Mouse (Mus musculus) forebrain, postnatal 0 days (tissue): ENCODE data around the gene Hivep3. TPM values are rescaled to one million over a fixed set of nuclear protein-coding genes. Genes with fewer than 3 reads are reported as not detected.
A peak's percentile ranks its signal among the peaks of the same experiment; 100 is the strongest.

ENCODE experiments used
- ATAC-seq: fragments of 200-750 bp; cut with Nextera tagmentation; 2 replicates; pipeline ENCODE4 v1.8.0; 2017; ENCODE audit warnings: mild to moderate bottlenecking, moderate library complexity
- DNase-seq: peaks from one replicate; pipeline ENCODE4 v3.0.0-alpha.2; 2015
- H3K27ac ChIP-seq: fragments of 300-500 bp; sonication (generic); 2 replicates; pipeline ENCODE4 v1.5.1; 2014; ENCODE audit warnings: low read depth, mild to moderate bottlenecking, antibody characterized with exemption, low read length, moderate library complexity, mixed read lengths
- H3K27me3 ChIP-seq: fragments of 300-500 bp; sonication (generic); 2 replicates; pipeline ENCODE4 v1.6.1; 2014; ENCODE audit warnings: mild to moderate bottlenecking, low read length, mixed read lengths; ENCODE audit not compliant: insufficient read depth
- H3K36me3 ChIP-seq: fragments of 300-500 bp; sonication (generic); 2 replicates; pipeline ENCODE4 v1.6.1; 2014; ENCODE audit warnings: mild to moderate bottlenecking, moderate library complexity; ENCODE audit not compliant: insufficient read depth
- H3K4me1 ChIP-seq: fragments of 300-500 bp; sonication (generic); 2 replicates; pipeline ENCODE4 v1.6.1; 2014; ENCODE audit warnings: antibody characterized with exemption; ENCODE audit not compliant: insufficient read depth
- H3K4me2 ChIP-seq: fragments of 300-500 bp; sonication (generic); 2 replicates; pipeline ENCODE4 v1.6.1; 2014; ENCODE audit warnings: low read depth, mild to moderate bottlenecking, moderate library complexity
- H3K4me3 ChIP-seq: fragments of 300-500 bp; sonication (generic); 2 replicates; pipeline ENCODE4 v1.5.1; 2014; ENCODE audit warnings: low read depth, low read length, mixed read lengths
- H3K9ac ChIP-seq: fragments of 300-500 bp; sonication (generic); 2 replicates; pipeline ENCODE4 v1.6.1; 2014; ENCODE audit warnings: mild to moderate bottlenecking
- H3K9me3 ChIP-seq: fragments of 300-500 bp; sonication (generic); 2 replicates; pipeline ENCODE4 v1.6.1; 2016; ENCODE audit warnings: low read length
- CTCF ChIP-seq: sonication (generic); IDR thresholded peaks from 2 replicates; pipeline ENCODE4 v1.5.1; 2016; ENCODE audit warnings: antibody characterized with exemption, control low read depth, low read depth
- WGBS: fragments of 180-500 bp; shearing (Covaris S2); extraction: QIAGEN DNeasy Blood & Tissue Kit; methylation state at CpG from one replicate; pipeline ENCODE4 v1.1.7; 2014; 5-methylcytosine and 5-hydroxymethylcytosine counted together
- polyA plus RNA-seq: library from polyadenylated mRNA; unstranded; fragments of >200 nt; fragmentation: Nextera tagmentation; extraction: Ambion mirVana; gene quantifications from 2 replicates; pipeline ENCODE4 v1.2.1, GENCODE M21; 2015
- total RNA-seq: library from RNA; depleted of rRNA; stranded (reverse); fragments of >200 nt; gene quantifications from 2 replicates; pipeline ENCODE4 v1.2.3, GENCODE M21; 2014

Gene Hivep3
- total and polyA plus RNA-seq, 2 experiments from 2014 or later: 16.9 to 21.3 TPM

DNA sequence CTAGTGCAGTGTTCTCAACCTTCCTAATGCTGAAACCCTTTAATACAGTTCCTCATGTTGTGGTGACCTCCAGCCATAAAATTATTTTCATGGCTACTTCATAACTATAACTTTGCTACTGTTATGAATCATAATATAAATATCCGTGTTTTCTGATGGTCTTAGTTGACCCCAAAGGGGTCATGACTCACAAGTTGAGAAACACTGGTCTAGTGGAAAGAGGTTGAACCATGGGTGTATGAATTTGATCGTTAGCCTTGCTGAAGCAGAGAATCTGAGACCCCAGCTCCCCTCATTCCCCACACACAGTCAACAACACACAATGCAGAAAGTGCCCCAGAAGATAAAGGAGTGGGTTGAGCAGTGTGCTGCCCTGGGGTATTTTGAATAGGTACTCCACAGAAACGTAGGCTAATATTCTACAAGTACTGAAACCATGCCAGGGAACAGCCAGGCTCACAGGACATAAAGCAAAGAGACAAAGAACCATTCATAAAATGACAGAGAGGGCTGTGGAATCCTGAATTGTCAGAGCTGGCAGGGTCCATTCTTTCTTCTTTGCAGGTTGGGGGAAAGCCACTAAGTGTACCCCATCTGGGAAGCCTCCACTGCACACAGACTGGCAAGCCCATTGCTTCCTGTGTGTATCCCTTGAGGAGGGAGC, 212.8 kb downstream of the Hivep3 start:
- 0 out of 2 replicates have a peak, but pooled peaks cover 5% of the 10 kb centered on the region for H3K9me3 ChIP-seq
- H3K4me1 ChIP-seq: no peaks in the 10 kb centered on the region
- no peak overlapping the region for H3K9ac ChIP-seq
- DNase-seq (no peak), ATAC-seq (no peak)
- WGBS: 36% methylated on average over 3 of the region's 3 CpGs
- no peak overlapping the region for H3K4me2 ChIP-seq
- TF ChIP-seq CTCF: no peak
- no peaks in the 10 kb centered on the region for H3K36me3 ChIP-seq
- no peaks in the 10 kb centered on the region for H3K27me3 ChIP-seq
- no peak overlapping the region for H3K27ac ChIP-seq
- no peak overlapping the region for H3K4me3 ChIP-seq

DNA sequence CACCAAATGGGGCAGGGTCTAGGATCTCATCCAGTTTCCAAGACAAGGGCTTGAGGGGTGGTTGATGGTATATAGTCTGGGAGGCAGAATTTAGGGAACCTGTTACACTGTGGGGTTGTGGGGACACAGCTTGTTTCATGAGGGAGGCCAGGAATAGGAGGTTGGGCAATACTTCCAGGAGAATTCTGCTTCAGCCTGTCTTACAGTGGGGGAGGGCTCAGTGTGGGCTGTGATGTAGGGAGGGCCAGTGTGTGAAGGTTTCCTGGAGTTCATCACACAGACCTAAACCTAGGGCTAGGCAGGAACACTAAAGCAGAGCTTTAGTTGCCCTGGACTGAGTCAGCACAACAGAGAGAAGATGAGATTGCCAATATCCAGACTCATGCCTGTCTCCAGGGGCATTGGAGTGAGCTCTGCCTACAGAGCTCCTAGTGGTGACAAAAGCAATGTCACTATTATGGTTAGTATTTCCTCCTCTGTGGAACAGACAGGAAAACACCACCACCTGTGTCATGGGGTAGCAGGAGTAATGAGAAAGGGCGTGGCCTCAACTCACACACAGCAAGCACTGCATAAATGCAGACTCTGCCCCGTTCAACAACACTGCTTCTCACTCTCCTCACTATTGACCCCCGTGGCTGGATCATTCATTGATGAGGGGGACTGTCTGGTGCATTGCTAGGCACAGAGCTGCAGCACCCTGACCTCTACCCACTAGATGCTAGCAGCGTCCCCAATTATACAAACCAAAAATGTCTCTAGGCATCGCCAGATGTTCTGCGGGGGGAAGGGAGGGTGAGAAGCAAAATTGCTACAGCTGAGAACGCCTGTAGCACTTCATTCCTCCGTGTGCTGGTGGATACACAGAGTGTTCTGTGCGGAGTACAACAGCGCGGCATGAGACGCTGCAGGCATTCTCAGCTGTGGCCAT, 213.9 kb downstream of the Hivep3 start:
- TF ChIP-seq CTCF: peak; percentile 37
- no peaks in the 10 kb centered on the region for H3K4me1 ChIP-seq
- no peaks in the 10 kb centered on the region for H3K36me3 ChIP-seq
- 0 out of 2 replicates have a peak, but pooled peaks cover 5% of the 10 kb centered on the region for H3K9me3 ChIP-seq
- no peak overlapping the region for H3K4me2 ChIP-seq
- no peak overlapping the region for H3K9ac ChIP-seq
- no peaks in the 10 kb centered on the region for H3K27me3 ChIP-seq
- no peak overlapping the region for H3K4me3 ChIP-seq
- ATAC-seq: peak; percentile 56
- H3K27ac ChIP-seq: no peak overlapping the region
- DNase-seq: peak; percentile 25
- WGBS: 70% methylated on average over 12 of the region's 12 CpGs

DNA sequence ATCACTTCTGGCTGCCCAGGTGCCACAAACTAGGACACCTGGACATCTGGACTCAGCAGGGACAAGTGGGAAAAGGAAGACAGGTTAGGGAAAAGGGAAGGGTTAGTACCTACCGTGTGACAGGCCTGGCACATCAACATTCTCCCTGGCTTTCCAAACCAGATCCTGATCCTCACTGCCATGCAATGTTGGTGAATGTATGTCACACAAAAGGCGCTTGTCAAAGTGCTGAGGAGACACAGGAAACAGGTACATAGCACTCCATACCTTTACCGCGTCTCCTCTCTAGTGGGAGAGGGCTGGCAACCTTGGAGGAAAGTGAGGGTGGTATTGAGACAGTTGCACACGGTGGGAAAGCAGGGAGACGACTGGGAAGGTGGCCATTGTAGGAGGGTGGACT, 214.8 kb downstream of the Hivep3 start:
- no peaks in the 10 kb centered on the region for H3K36me3 ChIP-seq
- ATAC-seq: no peak
- TF ChIP-seq CTCF: no peak
- H3K27me3 ChIP-seq: no peaks in the 10 kb centered on the region
- H3K4me2 ChIP-seq: no peak overlapping the region
- DNase-seq: no peak
- no peak overlapping the region for H3K9ac ChIP-seq
- H3K4me3 ChIP-seq: no peak overlapping the region
- H3K9me3 ChIP-seq: 0 out of 2 replicates have a peak, but pooled peaks cover 5% of the 10 kb centered on the region
- H3K4me1 ChIP-seq: no peaks in the 10 kb centered on the region
- no peak overlapping the region for H3K27ac ChIP-seq
- WGBS: 78% methylated on average over 6 of the region's 6 CpGs

DNA sequence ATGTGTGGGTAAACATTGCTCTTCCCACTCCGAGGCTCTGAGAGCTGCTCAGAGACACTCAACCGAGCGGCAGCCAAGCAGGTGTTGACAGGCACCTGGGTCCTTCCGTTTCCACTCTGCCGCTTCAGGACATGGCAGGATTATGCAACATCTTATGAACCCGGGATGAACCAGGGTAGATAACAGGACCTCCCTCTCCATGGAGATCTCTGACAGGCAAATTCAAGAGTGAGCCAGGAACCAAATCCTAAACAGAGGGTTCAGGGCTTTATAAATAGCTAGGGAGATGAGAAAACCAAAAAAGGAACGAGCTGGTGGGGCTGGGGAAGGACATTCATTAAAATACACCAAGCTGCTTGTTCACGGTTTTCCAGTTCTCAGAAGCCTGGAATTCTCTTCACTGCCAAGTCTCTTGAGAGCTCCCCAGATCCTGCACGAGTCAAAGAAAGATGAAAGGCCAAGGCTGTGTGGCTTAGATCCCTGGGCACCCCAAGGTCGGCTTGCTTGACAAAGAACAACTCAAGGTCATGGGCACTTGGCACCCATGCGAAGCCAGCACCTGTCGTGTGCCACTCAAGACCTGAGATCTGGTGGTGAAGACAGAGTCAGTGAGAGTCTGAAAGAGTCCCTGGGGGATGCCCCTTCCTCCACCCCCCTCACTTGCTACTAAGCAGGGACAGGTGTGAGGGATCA, 215.5 kb downstream of the Hivep3 start:
- no peak overlapping the region for H3K4me2 ChIP-seq
- no peak for DNase-seq
- no peak for ATAC-seq
- no peaks in the 10 kb centered on the region for H3K4me1 ChIP-seq
- no peaks in the 10 kb centered on the region for H3K27me3 ChIP-seq
- H3K4me3 ChIP-seq: no peak overlapping the region
- H3K36me3 ChIP-seq: no peaks in the 10 kb centered on the region
- TF ChIP-seq CTCF: no peak
- H3K27ac ChIP-seq: 0 out of 2 replicates have a peak overlapping the region, but pooled peaks have one; percentile 30
- H3K9me3 ChIP-seq: 0 out of 2 replicates have a peak, but pooled peaks cover 5% of the 10 kb centered on the region
- WGBS: 63% methylated on average over 12 of the region's 12 CpGs
- no peak overlapping the region for H3K9ac ChIP-seq

DNA sequence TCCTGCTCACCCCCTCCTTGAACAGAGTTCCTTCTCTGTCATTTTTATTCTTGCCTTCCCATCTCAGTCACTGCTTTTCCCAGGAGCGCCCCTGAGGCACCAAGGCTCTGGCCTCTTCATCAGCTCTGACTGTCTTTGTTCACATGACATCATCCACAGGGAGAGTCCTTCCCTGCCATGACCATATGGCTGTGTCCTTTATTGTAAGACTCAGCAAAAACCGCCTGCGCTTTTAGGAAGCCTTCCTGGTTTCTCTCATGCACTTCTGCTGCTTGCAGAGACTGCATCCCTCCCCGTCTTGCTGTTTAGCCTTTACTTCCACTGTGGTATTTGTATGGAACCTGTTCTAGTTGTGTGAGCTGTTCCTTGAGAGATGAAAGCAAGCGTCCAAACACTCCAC, 216.6 kb downstream of the Hivep3 start:
- ATAC-seq (no peak), DNase-seq (no peak)
- no peak for TF ChIP-seq CTCF
- no peaks in the 10 kb centered on the region for H3K9me3 ChIP-seq
- H3K36me3 ChIP-seq: no peaks in the 10 kb centered on the region
- no peaks in the 10 kb centered on the region for H3K27me3 ChIP-seq
- H3K9ac ChIP-seq: no peak overlapping the region
- 80% methylated on average over 5 of the region's 5 CpGs for WGBS
- no peak overlapping the region for H3K4me3 ChIP-seq
- no peak overlapping the region for H3K27ac ChIP-seq
- H3K4me1 ChIP-seq: no peaks in the 10 kb centered on the region
- no peak overlapping the region for H3K4me2 ChIP-seq

DNA sequence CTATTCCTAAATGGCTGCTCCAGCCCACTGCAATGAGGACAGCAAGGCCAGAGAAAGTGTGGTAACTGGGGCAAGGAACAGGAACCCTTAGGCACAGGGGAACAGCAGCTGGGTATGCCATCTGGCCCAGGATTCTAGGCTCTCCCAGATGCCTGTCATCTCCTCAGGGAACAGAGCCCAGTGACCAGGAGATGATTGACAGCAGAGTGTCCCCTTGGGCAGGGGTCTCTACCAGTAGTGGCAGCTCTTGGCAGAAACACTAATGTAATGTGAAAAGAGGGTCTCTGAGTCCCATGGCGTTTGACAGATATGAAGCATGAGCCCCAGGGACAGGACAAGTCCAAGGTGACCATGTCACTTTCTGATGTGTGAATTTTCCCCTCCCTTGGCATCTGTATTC, 217.5 kb downstream of the Hivep3 start:
- no peaks in the 10 kb centered on the region for H3K36me3 ChIP-seq
- WGBS: 87% methylated on average over 1 of the region's 1 CpGs
- ATAC-seq: no peak

More for the DNA sequence above, 217.5 kb downstream of the Hivep3 start:
- Histone ChIP-seq H3K27ac (no peak overlapping the region), H3K9me3 (no peaks in the 10 kb centered on the region), H3K27me3 (no peaks in the 10 kb centered on the region), H3K4me3 (no peak overlapping the region), H3K9ac (no peak overlapping the region), H3K4me2 (no peak overlapping the region), H3K4me1 (no peaks in the 10 kb centered on the region)
- no peak for DNase-seq
- TF ChIP-seq CTCF: no peak
